Mouse (Mus musculus): ENCODE results near the gene 0610040J01Rik. TPM values are rescaled to one million over a fixed set of nuclear protein-coding genes. Genes with fewer than 3 reads are reported as not detected.

0610040J01Rik gene
- total and polyA plus RNA-seq, 3 experiments: not detected

DNA sequence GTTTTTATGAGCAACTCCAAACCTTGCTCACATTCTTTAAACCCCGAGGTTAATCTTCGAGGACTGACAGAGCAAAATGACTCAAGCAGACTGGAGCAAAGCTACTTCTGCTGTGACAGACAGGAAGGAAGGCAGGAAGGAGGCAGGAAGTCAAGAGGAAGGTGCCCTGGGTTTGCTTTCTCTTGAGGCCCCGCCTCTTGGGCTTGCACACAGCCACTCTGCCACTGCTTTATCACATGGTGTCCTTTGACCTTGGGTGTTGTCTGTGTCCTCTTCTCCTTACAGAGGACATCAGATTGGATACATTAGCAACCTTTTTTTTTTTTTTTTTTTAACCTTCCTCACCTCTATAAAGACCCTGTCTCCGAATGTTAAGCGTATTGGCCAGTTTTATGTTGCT, 25.0 kb downstream of the 0610040J01Rik start:
- no peaks in the 10 kb centered on the region for H3K79me2 ChIP-seq (ENCODE audit: control insufficient read depth, insufficient read depth, low read length, poor library complexity)
- no peaks in the 10 kb centered on the region for H3K4me1 ChIP-seq (ENCODE audit: control insufficient read depth in 1 of 2, insufficient read depth in 2 of 2, low read length in 2 of 2)
- no peak overlapping the region for H3K9ac ChIP-seq (ENCODE audit: control insufficient read depth, low read depth, low read length, poor library complexity, severe bottlenecking)
- no peak overlapping the region for H3K4me3 ChIP-seq (ENCODE audit: control insufficient read depth in 1 of 2, insufficient read depth in 1 of 2, low read depth in 2 of 2, low read length in 2 of 2)
- no peaks in the 10 kb centered on the region for H3K9me3 ChIP-seq (replicated peaks; ENCODE audit: insufficient read depth, low read length)
- no peak for DNase-seq (ENCODE audit: low read depth, low spot score)
- H3K36me3 ChIP-seq (ENCODE audit: control insufficient read depth in 1 of 2, insufficient read depth in 2 of 2, low read length in 2 of 2): no peaks in the 10 kb centered on the region
- no peak for TF ChIP-seq TBP (IDR thresholded peaks at IDR 0.05; ENCODE audit: low read depth, low read length)
- TF ChIP-seq CTCF (IDR thresholded peaks at IDR 0.05 in 2 of 3, conservative IDR thresholded peaks at IDR 0.05 in 1 of 3; ENCODE audit: control insufficient read depth in 1 of 3, insufficient read depth in 1 of 3, low read depth in 2 of 3, low read length in 3 of 3, poor library complexity in 1 of 3, severe bottlenecking in 1 of 3): no peak
- H3K27me3 ChIP-seq (ENCODE audit: control insufficient read depth in 1 of 2, insufficient read depth in 2 of 2, low read length in 2 of 2): no peaks in the 10 kb centered on the region; a peak in 1 of 4 replicates
- no peak overlapping the region for H3K27ac ChIP-seq (ENCODE audit: control insufficient read depth, low read depth, low read length)

DNA sequence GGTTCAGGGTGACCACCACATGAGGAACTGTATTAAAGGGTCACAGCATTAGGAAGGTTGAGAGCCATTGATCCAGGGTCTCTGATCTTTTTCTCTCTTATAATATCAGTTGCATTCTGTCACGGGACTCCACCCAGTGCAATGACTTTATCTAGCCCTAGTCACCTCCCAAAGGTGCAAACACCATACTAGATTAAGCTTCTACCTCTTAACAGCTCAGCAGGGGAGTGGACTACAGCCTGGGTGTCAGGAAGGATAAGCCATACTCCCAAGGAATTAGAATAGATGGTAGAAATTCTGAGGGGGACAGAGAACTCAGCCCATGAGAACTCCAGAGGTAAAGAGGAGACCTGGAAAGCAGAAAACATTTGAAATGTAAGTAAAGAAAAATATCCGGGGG, 25.7 kb downstream of the 0610040J01Rik start:
- Histone ChIP-seq H3K27me3 (ENCODE audit: control insufficient read depth in 1 of 2, insufficient read depth in 2 of 2, low read length in 2 of 2) (no peaks in the 10 kb centered on the region; a peak in 1 of 4 replicates), H3K9me3 (replicated peaks; ENCODE audit: insufficient read depth, low read length) (no peaks in the 10 kb centered on the region), H3K36me3 (ENCODE audit: control insufficient read depth in 1 of 2, insufficient read depth in 2 of 2, low read length in 2 of 2) (no peaks in the 10 kb centered on the region), H3K4me1 (ENCODE audit: control insufficient read depth in 1 of 2, insufficient read depth in 2 of 2, low read length in 2 of 2) (no peaks in the 10 kb centered on the region), H3K9ac (ENCODE audit: control insufficient read depth, low read depth, low read length, poor library complexity, severe bottlenecking) (no peak overlapping the region), H3K79me2 (ENCODE audit: control insufficient read depth, insufficient read depth, low read length, poor library complexity) (no peaks in the 10 kb centered on the region), H3K27ac (ENCODE audit: control insufficient read depth, low read depth, low read length) (no peak overlapping the region), H3K4me3 (ENCODE audit: control insufficient read depth in 1 of 2, insufficient read depth in 1 of 2, low read depth in 2 of 2, low read length in 2 of 2) (no peak overlapping the region)
- TF ChIP-seq MYC (IDR thresholded peaks at IDR 0.05; ENCODE audit: low read depth, low read length) (no peak), E2F4 (IDR thresholded peaks at IDR 0.05; ENCODE audit: borderline replicate concordance, low read depth, low read length) (no peak), POLR2AphosphoS2 (IDR thresholded peaks at IDR 0.05; ENCODE audit: low read length) (no peak), MEF2A (IDR thresholded peaks at IDR 0.05; ENCODE audit: extremely low read depth, insufficient replicate concordance, low read depth, low read length, poor library complexity, severe bottlenecking) (no peak), CTCF (IDR thresholded peaks at IDR 0.05 in 2 of 3, conservative IDR thresholded peaks at IDR 0.05 in 1 of 3; ENCODE audit: control insufficient read depth in 1 of 3, insufficient read depth in 1 of 3, low read depth in 2 of 3, low read length in 3 of 3, poor library complexity in 1 of 3, severe bottlenecking in 1 of 3) (no peak)
- no peak for DNase-seq (ENCODE audit: low read depth, low spot score)

DNA sequence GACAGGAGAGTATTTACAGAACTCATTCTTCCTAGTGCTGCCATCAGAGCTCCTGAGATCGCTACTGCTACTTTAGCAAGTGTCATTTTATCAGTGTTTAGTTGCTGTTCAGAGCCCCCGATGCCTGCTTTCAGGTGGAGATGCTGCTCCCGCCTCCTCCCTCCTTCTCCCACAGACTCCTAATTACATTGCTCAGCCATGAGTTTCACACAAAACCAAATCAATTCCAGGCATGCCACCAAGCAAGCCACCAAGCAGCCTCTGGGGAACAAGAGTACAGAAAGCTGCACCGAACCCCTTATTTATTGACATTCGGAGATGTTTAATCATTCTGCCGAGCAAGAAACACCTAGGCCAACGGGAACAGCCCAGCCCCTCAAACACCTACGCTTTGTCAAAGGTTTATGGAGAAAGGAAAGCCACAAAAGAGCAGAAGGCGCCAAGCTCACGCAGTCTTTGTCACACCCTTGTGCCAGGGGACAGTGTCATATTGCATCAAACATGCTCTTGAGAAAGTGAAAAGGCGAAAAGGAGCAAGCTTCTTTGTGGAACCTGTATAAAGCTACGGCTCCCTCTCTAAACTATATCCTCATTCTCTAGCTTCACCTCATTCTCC, 27.7 kb downstream of the 0610040J01Rik start:
- no peaks in the 10 kb centered on the region for H3K79me2 ChIP-seq (ENCODE audit: control insufficient read depth, insufficient read depth, low read length, poor library complexity)
- no peak for DNase-seq (ENCODE audit: low read depth, low spot score)
- H3K27me3 ChIP-seq (ENCODE audit: control insufficient read depth in 1 of 2, insufficient read depth in 2 of 2, low read length in 2 of 2): no peaks in the 10 kb centered on the region; a peak in 1 of 4 replicates
- H3K4me3 ChIP-seq (ENCODE audit: control insufficient read depth in 1 of 2, insufficient read depth in 1 of 2, low read depth in 2 of 2, low read length in 2 of 2): no peak overlapping the region
- H3K27ac ChIP-seq (ENCODE audit: control insufficient read depth, low read depth, low read length): no peak overlapping the region
- H3K4me1 ChIP-seq (ENCODE audit: control insufficient read depth in 1 of 2, insufficient read depth in 2 of 2, low read length in 2 of 2): no peaks in the 10 kb centered on the region
- no peaks in the 10 kb centered on the region for H3K9me3 ChIP-seq (replicated peaks; ENCODE audit: insufficient read depth, low read length)
- H3K9ac ChIP-seq (ENCODE audit: control insufficient read depth, low read depth, low read length, poor library complexity, severe bottlenecking): no peak overlapping the region
- H3K36me3 ChIP-seq (ENCODE audit: control insufficient read depth in 1 of 2, insufficient read depth in 2 of 2, low read length in 2 of 2): no peaks in the 10 kb centered on the region
- no peak for TF ChIP-seq POLR2AphosphoS2 (IDR thresholded peaks at IDR 0.05; ENCODE audit: low read length)
- TF ChIP-seq MAZ (IDR thresholded peaks at IDR 0.05; ENCODE audit: low read depth, low read length): no peak
- no peak for TF ChIP-seq EP300 (IDR thresholded peaks at IDR 0.05; ENCODE audit: low read depth in 1 of 2, low read length in 2 of 2)
- no peak for TF ChIP-seq JUND (IDR thresholded peaks at IDR 0.05; ENCODE audit: low read depth, low read length)
- no peak for TF ChIP-seq GABPA (IDR thresholded peaks at IDR 0.05; ENCODE audit: low read depth, low read length)
- no peak for TF ChIP-seq ZNF384 (IDR thresholded peaks at IDR 0.05; ENCODE audit: low read depth, low read length)
- no peak for TF ChIP-seq SMC3 (IDR thresholded peaks at IDR 0.05; ENCODE audit: low read depth, low read length)
- no peak for TF ChIP-seq E2F4 (IDR thresholded peaks at IDR 0.05; ENCODE audit: borderline replicate concordance, low read depth, low read length)
- no peak for TF ChIP-seq TAL1 (IDR thresholded peaks at IDR 0.05; ENCODE audit: low read length)
- no peak for TF ChIP-seq RAD21 (IDR thresholded peaks at IDR 0.05; ENCODE audit: low read depth, low read length)
- no peak for TF ChIP-seq ZKSCAN1 (IDR thresholded peaks at IDR 0.05; ENCODE audit: low read depth, low read length)
- TF ChIP-seq USF1 (IDR thresholded peaks at IDR 0.05; ENCODE audit: low read depth, low read length): no peak
- TF ChIP-seq KAT2A (conservative IDR thresholded peaks at IDR 0.05; ENCODE audit: low read depth, low read length): no peak
- no peak for TF ChIP-seq HCFC1 (IDR thresholded peaks at IDR 0.05; ENCODE audit: low read depth, low read length)

Data from MEL (cell line).